Mouse (Mus musculus): ENCODE data around the gene Sh3pxd2a. TPM values are rescaled to one million over a fixed set of nuclear protein-coding genes. Genes with fewer than 3 reads are reported as not detected.
A peak's percentile ranks its signal among the peaks of the same experiment; 100 is the strongest.

Sh3pxd2a gene
- total and polyA plus RNA-seq, 3 experiments, result 36.1 to 53.2 (median 52.3) TPM

DNA sequence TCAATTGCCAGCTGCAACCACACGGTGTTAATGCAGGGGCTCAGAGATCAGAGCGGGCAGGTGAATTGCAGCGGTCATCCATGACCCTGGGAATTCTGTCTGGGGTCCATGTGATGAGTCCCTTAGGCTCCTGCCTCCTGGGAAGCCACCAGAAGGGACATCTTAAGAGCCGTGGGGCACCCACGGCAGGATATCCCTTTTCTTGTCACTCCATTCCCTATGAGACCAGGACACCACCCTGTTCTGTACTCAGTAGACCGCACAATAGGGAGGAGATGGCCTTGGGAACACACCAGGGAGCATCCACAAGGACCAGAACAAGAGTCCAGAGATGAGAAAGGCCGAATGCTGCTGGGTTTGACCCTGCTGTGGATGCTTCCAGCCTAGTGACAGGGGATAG lies 10.8 kb downstream of the Sh3pxd2a start:
- Histone ChIP-seq H3K36me3 (ENCODE audit: control insufficient read depth, insufficient read depth, low read length) (peaks cover 22% of the 10 kb centered on the region), H3K27me3 (ENCODE audit: control insufficient read depth, insufficient read depth, low read length) (no peaks in the 10 kb centered on the region), H3K79me2 (replicated peaks; ENCODE audit: control insufficient read depth, insufficient read depth, low read length) (no peaks in the 10 kb centered on the region), H3K4me1 (ENCODE audit: control insufficient read depth, insufficient read depth, low read length) (peaks cover 66% of the 10 kb centered on the region), H3K4me3 (no peak overlapping the region), H3K27ac (peak overlapping the region; percentile 96), H3K9ac (ENCODE audit: low read depth, low read length) (peak overlapping the region; percentile 59; the same call in 1 of the 2 replicates)
- 73% methylated on average over 7 of the region's 7 CpGs for WGBS
- intact Hi-C loops (cut with DNase I), result no loop called here
- TF ChIP-seq EP300 (IDR thresholded peaks at IDR 0.05; ENCODE audit: insufficient read depth, low read depth, low read length), result no peak
- no peak for TF ChIP-seq POLR2A (IDR thresholded peaks at IDR 0.05; ENCODE audit: insufficient read depth, low read depth, low read length)
- no peak for TF ChIP-seq CTCF (IDR thresholded peaks at IDR 0.05)
- peak in 1 of 2 experiments; percentile 38 for DNase-seq

GRCm38 (mm10) chr19:47452682-47453081 lies 11.5 kb downstream of the Sh3pxd2a start:
- peaks cover 65% of the 10 kb centered on the region for H3K4me1 ChIP-seq (ENCODE audit: control insufficient read depth, insufficient read depth, low read length)
- 22% methylated on average over 10 of the region's 10 CpGs for WGBS
- TF ChIP-seq EP300 (IDR thresholded peaks at IDR 0.05; ENCODE audit: insufficient read depth, low read depth, low read length), result peak; percentile 93
- TF ChIP-seq CTCF (IDR thresholded peaks at IDR 0.05), result no peak
- peak overlapping the region; percentile 96 for H3K27ac ChIP-seq
- no peak overlapping the region for H3K9ac ChIP-seq (ENCODE audit: low read depth, low read length)
- no peaks in the 10 kb centered on the region for H3K27me3 ChIP-seq (ENCODE audit: control insufficient read depth, insufficient read depth, low read length)
- H3K4me3 ChIP-seq, result no peak overlapping the region
- peaks cover 22% of the 10 kb centered on the region for H3K36me3 ChIP-seq (ENCODE audit: control insufficient read depth, insufficient read depth, low read length)
- no peaks in the 10 kb centered on the region for H3K79me2 ChIP-seq (replicated peaks; ENCODE audit: control insufficient read depth, insufficient read depth, low read length)
- peak; percentile 79 to 87 for DNase-seq
- intact Hi-C loops (cut with DNase I), result no loop called here

DNA sequence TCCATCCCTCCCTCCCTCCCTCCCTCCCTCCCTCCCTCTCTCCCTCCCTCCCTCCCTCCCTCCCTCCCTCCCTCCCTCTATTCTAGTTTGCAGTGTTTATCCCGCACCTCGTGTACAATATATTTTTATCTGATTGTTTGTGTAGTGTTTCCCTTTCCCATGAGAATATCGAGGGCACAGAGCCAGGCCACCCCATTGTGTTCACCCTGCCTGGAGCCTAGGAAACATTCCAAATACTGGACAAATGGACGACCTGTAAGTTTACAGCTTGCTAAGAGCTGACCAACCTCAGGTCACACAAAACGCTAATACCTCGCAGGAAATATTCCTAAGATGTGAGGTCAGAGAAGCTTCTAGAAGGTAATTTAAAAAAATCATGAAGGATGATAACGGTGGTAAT lies 12.0 kb downstream of the Sh3pxd2a start:
- intact Hi-C loops (cut with DNase I), result no loop called here
- Histone ChIP-seq H3K27ac (peak overlapping the region; percentile 96), H3K79me2 (replicated peaks; ENCODE audit: control insufficient read depth, insufficient read depth, low read length) (no peaks in the 10 kb centered on the region), H3K9ac (ENCODE audit: low read depth, low read length) (no peak overlapping the region), H3K4me1 (ENCODE audit: control insufficient read depth, insufficient read depth, low read length) (peaks cover 64% of the 10 kb centered on the region), H3K4me3 (no peak overlapping the region), H3K27me3 (ENCODE audit: control insufficient read depth, insufficient read depth, low read length) (no peaks in the 10 kb centered on the region), H3K36me3 (ENCODE audit: control insufficient read depth, insufficient read depth, low read length) (peaks cover 22% of the 10 kb centered on the region)
- TF ChIP-seq POLR2A (IDR thresholded peaks at IDR 0.05; ENCODE audit: insufficient read depth, low read depth, low read length) (no peak), EP300 (IDR thresholded peaks at IDR 0.05; ENCODE audit: insufficient read depth, low read depth, low read length) (no peak), CTCF (IDR thresholded peaks at IDR 0.05) (no peak)
- 23% methylated on average over 7 of the region's 7 CpGs for WGBS
- peak; percentile 69 to 75 for DNase-seq

- peak overlapping the region; percentile 96 for H3K27ac ChIP-seq
These were observed 12.6 kb downstream of the Sh3pxd2a start for GRCm38 (mm10) chr19:47451476-47452113.

GRCm38 (mm10) chr19:47450261-47451137 lies 13.7 kb downstream of the Sh3pxd2a start:
- TF ChIP-seq CTCF (IDR thresholded peaks at IDR 0.05) (peak; percentile 17; the same call in 1 of the 2 replicates), POLR2A (IDR thresholded peaks at IDR 0.05; ENCODE audit: insufficient read depth, low read depth, low read length) (peak; percentile 48; the same call in 1 of the 2 replicates), EP300 (IDR thresholded peaks at IDR 0.05; ENCODE audit: insufficient read depth, low read depth, low read length) (peak; percentile 68; the same call in 1 of the 2 replicates)
- intact Hi-C loops (cut with DNase I), result no loop called here
- Histone ChIP-seq H3K27me3 (ENCODE audit: control insufficient read depth, insufficient read depth, low read length) (no peaks in the 10 kb centered on the region), H3K9ac (ENCODE audit: low read depth, low read length) (no peak overlapping the region), H3K79me2 (replicated peaks; ENCODE audit: control insufficient read depth, insufficient read depth, low read length) (no peaks in the 10 kb centered on the region), H3K4me3 (no peak overlapping the region), H3K27ac (peak overlapping the region; percentile 96), H3K4me1 (ENCODE audit: control insufficient read depth, insufficient read depth, low read length) (peaks cover 74% of the 10 kb centered on the region), H3K36me3 (ENCODE audit: control insufficient read depth, insufficient read depth, low read length) (peaks cover 22% of the 10 kb centered on the region)
- DNase-seq, result peak in 1 of 2 experiments; percentile 60
- 30% methylated on average over 8 of the region's 8 CpGs for WGBS

More at GRCm38 (mm10) chr19:47451476-47452113, 12.6 kb downstream of the Sh3pxd2a start:
- Histone ChIP-seq H3K9ac (ENCODE audit: low read depth, low read length) (no peak overlapping the region), H3K4me1 (ENCODE audit: control insufficient read depth, insufficient read depth, low read length) (peaks cover 64% of the 10 kb centered on the region), H3K4me3 (no peak overlapping the region), H3K36me3 (ENCODE audit: control insufficient read depth, insufficient read depth, low read length) (peaks cover 22% of the 10 kb centered on the region), H3K79me2 (replicated peaks; ENCODE audit: control insufficient read depth, insufficient read depth, low read length) (no peaks in the 10 kb centered on the region), H3K27me3 (ENCODE audit: control insufficient read depth, insufficient read depth, low read length) (no peaks in the 10 kb centered on the region)
- intact Hi-C loops (cut with DNase I), result no loop called here
- DNase-seq, result peak in 1 of 2 experiments; percentile 55
- 0 out of 2 replicates have a peak, but pooled peaks have one; percentile 12 for TF ChIP-seq CTCF (IDR thresholded peaks at IDR 0.05)
- 0 out of 2 replicates have a peak, but pooled peaks have one; percentile 15 for TF ChIP-seq POLR2A (IDR thresholded peaks at IDR 0.05; ENCODE audit: insufficient read depth, low read depth, low read length)
- no peak for TF ChIP-seq EP300 (IDR thresholded peaks at IDR 0.05; ENCODE audit: insufficient read depth, low read depth, low read length)
- 66% methylated on average over 10 of the region's 10 CpGs for WGBS

Data from heart, adult 2 months (tissue).